ENCODE assay signal across 18 mouse cellular contexts in genomic region chr5:74957293-74958076, GRCm38 (mm10).
A peak's percentile ranks its signal among the peaks of the same experiment; 100 is the strongest.
DNase-seq lines count a peak whose midpoint lies in the region; ATAC-seq and TF ChIP-seq lines count a peak whose summit lies in the region.
"Had no signal": no experiment of that assay in that cellular context is flagged by ENCODE, and none has a peak within 500 bp of the region (broad histone marks: within the 10 kb centered on the region; RNA-seq: fewer than 3 reads in every experiment).

No protein-coding gene starts in this region.

- H3K4me3 ChIP-seq in layer of hippocampus, adult 2 months, result no peak overlapping the region
- no peak overlapping the region for H3K4me3 ChIP-seq in limb, embryonic 15.5 days
- no peak overlapping the region for H3K4me3 ChIP-seq in hindbrain, postnatal 0 days (ENCODE audit: low read length)
- H3K4me3 ChIP-seq: hindbrain, embryonic 12.5 days; neural tube, embryonic 12.5 days had no signal

- no peak overlapping the region for H3K27ac ChIP-seq in layer of hippocampus, adult 2 months
- peak overlapping the region; percentile 38; the same call in 1 of the 2 replicates for H3K27ac ChIP-seq in limb, embryonic 15.5 days
- H3K27ac ChIP-seq in hindbrain, postnatal 0 days, result no peak overlapping the region
- H3K27ac ChIP-seq: hindbrain, embryonic 12.5 days; kidney, postnatal 0 days; liver, embryonic 14.5 days; neural tube, embryonic 12.5 days had no signal

- TF ChIP-seq CTCF in layer of hippocampus, adult 2 months (conservative IDR thresholded peaks at IDR 0.05), result no peak
- no peak for TF ChIP-seq CTCF in hindbrain, postnatal 0 days (IDR thresholded peaks at IDR 0.05; ENCODE audit: low read depth)

- WGBS in limb, embryonic 15.5 days, result 33% methylated on average over 10 of the region's 10 CpGs
- WGBS in hindbrain, postnatal 0 days, result 65% methylated on average over 10 of the region's 10 CpGs

- H3K4me2 ChIP-seq in limb, embryonic 15.5 days, result no peak overlapping the region
- no peak overlapping the region for H3K4me2 ChIP-seq in hindbrain, postnatal 0 days (ENCODE audit: low read depth, low read length)
- H3K4me2 ChIP-seq: hindbrain, embryonic 12.5 days; neural tube, embryonic 12.5 days had no signal

- H3K27me3 ChIP-seq in limb, embryonic 15.5 days, result peaks cover 4% of the 10 kb centered on the region; the same call in 1 of the 2 replicates
- no peaks in the 10 kb centered on the region for H3K27me3 ChIP-seq in hindbrain, postnatal 0 days (ENCODE audit: insufficient read depth, low read length)

- H3K9ac ChIP-seq in limb, embryonic 15.5 days, result no peak overlapping the region
- no peak overlapping the region for H3K9ac ChIP-seq in hindbrain, postnatal 0 days (replicated peaks; ENCODE audit: low read length)
- H3K9ac ChIP-seq: forebrain, postnatal 0 days; hindbrain, embryonic 12.5 days; liver, embryonic 14.5 days; neural tube, embryonic 12.5 days had no signal

- H3K4me1 ChIP-seq in limb, embryonic 15.5 days, result peaks cover 33% of the 10 kb centered on the region
- H3K4me1 ChIP-seq in hindbrain, postnatal 0 days (ENCODE audit: insufficient read depth, low read length), result no peaks in the 10 kb centered on the region
- H3K4me1 ChIP-seq: neural tube, embryonic 12.5 days had no signal

- no peaks in the 10 kb centered on the region for H3K36me3 ChIP-seq in limb, embryonic 15.5 days
- no peaks in the 10 kb centered on the region for H3K36me3 ChIP-seq in hindbrain, postnatal 0 days (ENCODE audit: insufficient read depth, low read length)
- H3K36me3 ChIP-seq: hindbrain, embryonic 12.5 days; neural tube, embryonic 12.5 days had no signal

- H3K9me3 ChIP-seq in limb, embryonic 15.5 days, result no peaks in the 10 kb centered on the region
- H3K9me3 ChIP-seq in hindbrain, postnatal 0 days (ENCODE audit: low read length), result no peaks in the 10 kb centered on the region
- H3K9me3 ChIP-seq: hindbrain, embryonic 12.5 days; neural tube, embryonic 12.5 days had no signal

- intact Hi-C loops in left cerebral cortex, postnatal 36 days (cut with DNase I), result loop anchor here (10.0 kb wide), 1 partner anchor 1273 kb away; no protein-coding TSS in a partner anchor

- ATAC-seq in limb, embryonic 15.5 days (ENCODE audit: insufficient number of reproducible peaks, low FRiP score, low TSS enrichment, low read depth), result no peak
- ATAC-seq in hindbrain, postnatal 0 days, result no peak
- ATAC-seq: forebrain, postnatal 0 days had no signal

- peak; percentile 51 for DNase-seq in layer of hippocampus, adult 9-11 months
- DNase-seq in layer of hippocampus, adult 2 months (ENCODE audit: low spot score in 2 of 2), result no peak
- DNase-seq in 416B (ENCODE audit: low read depth) (peak; percentile 9), adipocyte (ENCODE audit: low spot score) (peak; percentile 46)
- no peak for DNase-seq in left cerebral cortex, postnatal 36 days (ENCODE audit: low spot score in 2 of 2)
- DNase-seq in adrenal gland, adult 18-20 months (ENCODE audit: low spot score in 2 of 2), result no peak
- DNase-seq in hindbrain, postnatal 0 days (ENCODE audit: low spot score), result no peak
- DNase-seq: adrenal gland, adult 2 months; B cell, adult 2 months; cerebellum, adult 11-12 months; forebrain, postnatal 0 days; heart, postnatal 10 days; right cerebral cortex, postnatal 14 days had no signal

Comparison
In these comparisons a context has a peak if more than half of its experiments do, and no peak if none do; other contexts are left out.
1. DNase-seq: peak in layer of hippocampus, adult 9-11 months (single experiment), 416B (single experiment) and adipocyte (single experiment); none in layer of hippocampus, adult 2 months (0 of 2), left cerebral cortex, postnatal 36 days (0 of 2), adrenal gland, adult 18-20 months (0 of 2) and hindbrain, postnatal 0 days (single experiment).